Mouse (Mus musculus) limb, embryonic 14.5 days (tissue): ENCODE results near the gene Hexdc. TPM values are rescaled to one million over a fixed set of nuclear protein-coding genes. Genes with fewer than 3 reads are reported as not detected.

Experiments
- ATAC-seq: fragments of 200-750 bp; cut with Nextera tagmentation; 2 replicates; pipeline ENCODE4 v1.8.0; 2017; ENCODE audit warnings: low read depth, moderate number of reproducible peaks, moderate TSS enrichment; ENCODE audit not compliant: low FRiP score
- DNase-seq: peaks from one replicate; pipeline ENCODE4 v3.0.0-alpha.2; 2015; ENCODE audit warnings: low spot score
- H3K27ac ChIP-seq: fragments of 300-500 bp; sonication (generic); replicated peaks from 2 replicates; pipeline ENCODE4 v1.5.1; 2014; ENCODE audit warnings: low read depth, mild to moderate bottlenecking, low read length, moderate library complexity, mixed read lengths
- H3K27me3 ChIP-seq: fragments of 300-500 bp; sonication (generic); 2 replicates; pipeline ENCODE4 v1.6.1; 2014; ENCODE audit warnings: low read length, mixed read lengths; ENCODE audit not compliant: control insufficient read depth, insufficient read depth
- H3K36me3 ChIP-seq: fragments of 300-500 bp; sonication (generic); 2 replicates; pipeline ENCODE4 v1.6.1; 2014; ENCODE audit warnings: mild to moderate bottlenecking, low read length, moderate library complexity, mixed read lengths; ENCODE audit not compliant: control insufficient read depth, insufficient read depth
- H3K4me1 ChIP-seq: fragments of 300-500 bp; sonication (generic); 2 replicates; pipeline ENCODE4 v1.6.1; 2014; ENCODE audit warnings: antibody characterized with exemption, low read length, mixed read lengths; ENCODE audit not compliant: control insufficient read depth, insufficient read depth
- H3K4me2 ChIP-seq: fragments of 300-500 bp; sonication (generic); replicated peaks from 2 replicates; pipeline ENCODE4 v1.6.1; 2014; ENCODE audit warnings: low read depth, mild to moderate bottlenecking, low read length, moderate library complexity; ENCODE audit not compliant: severe bottlenecking
- H3K4me3 ChIP-seq: fragments of 300-500 bp; sonication (generic); replicated peaks from 2 replicates; pipeline ENCODE4 v1.5.1; 2014; ENCODE audit warnings: low read length
- H3K9ac ChIP-seq: fragments of 300-500 bp; sonication (generic); 2 replicates; pipeline ENCODE4 v1.6.1; 2014; ENCODE audit warnings: mild to moderate bottlenecking, low read depth, low read length, moderate library complexity; ENCODE audit not compliant: severe bottlenecking
- H3K9me3 ChIP-seq: fragments of 300-500 bp; sonication (generic); 2 replicates; pipeline ENCODE4 v1.6.1; 2016; ENCODE audit warnings: low read length; ENCODE audit not compliant: control insufficient read depth
- POLR2A ChIP-seq: fragments of 200-500 bp; IDR thresholded peaks from 2 replicates; pipeline ENCODE4 v1.8.0; 2012; ENCODE audit warnings: inconsistent platforms, mild to moderate bottlenecking, moderate library complexity, borderline replicate concordance; ENCODE audit not compliant: insufficient read depth, insufficient read length; ENCODE audit errors: extremely low read depth
- WGBS: fragments of 180-500 bp; shearing (Covaris S2); extraction: QIAGEN DNeasy Blood & Tissue Kit; methylation state at CpG from one replicate; pipeline ENCODE4 v1.1.7; 2014; 5-methylcytosine and 5-hydroxymethylcytosine counted together
- polyA plus RNA-seq, 2 experiments: library from polyadenylated mRNA; depleted of rRNA in 1 of 2; stranded (reverse) in 1 of 2; unstranded in 1 of 2; fragments of >200 nt; fragmentation: Nextera tagmentation in 1 of 2; extraction: Ambion mirVana in 1 of 2; gene quantifications; 2 replicates each; pipeline versions ENCODE4 v1.2.1 to v1.2.3; 2012 to 2014

Gene Hexdc
- polyA plus RNA-seq, 2 experiments, result 8.4 to 45.5 TPM

GRCm38 (mm10) chr11:121216831-121217230 lies 12.6 kb downstream of the Hexdc start:
- H3K36me3 ChIP-seq, result peaks cover 55% of the 10 kb centered on the region
- no peak for ATAC-seq
- no peaks in the 10 kb centered on the region for H3K9me3 ChIP-seq
- H3K9ac ChIP-seq, result no peak overlapping the region
- no peak overlapping the region for H3K4me3 ChIP-seq
- no peaks in the 10 kb centered on the region for H3K4me1 ChIP-seq
- H3K27me3 ChIP-seq, result no peaks in the 10 kb centered on the region
- no peak for DNase-seq
- no peak for TF ChIP-seq POLR2A
- no peak overlapping the region for H3K27ac ChIP-seq
- H3K4me2 ChIP-seq, result no peak overlapping the region
- 95% methylated on average over 3 of the region's 3 CpGs for WGBS

GRCm38 (mm10) chr11:121219776-121220175 lies 15.5 kb downstream of the Hexdc start:
- Histone ChIP-seq H3K27me3 (no peaks in the 10 kb centered on the region), H3K36me3 (peaks cover 76% of the 10 kb centered on the region), H3K4me1 (no peaks in the 10 kb centered on the region), H3K4me3 (no peak overlapping the region), H3K9me3 (no peaks in the 10 kb centered on the region), H3K9ac (no peak overlapping the region), H3K4me2 (no peak overlapping the region), H3K27ac (no peak overlapping the region)
- 93% methylated on average over 11 of the region's 11 CpGs for WGBS
- no peak for TF ChIP-seq POLR2A
- ATAC-seq, result no peak
- no peak for DNase-seq

- WGBS, result 81% methylated on average over 4 of the region's 5 CpGs
- Histone ChIP-seq H3K9me3 (no peaks in the 10 kb centered on the region), H3K9ac (no peak overlapping the region), H3K4me2 (no peak overlapping the region), H3K4me1 (no peaks in the 10 kb centered on the region), H3K4me3 (no peak overlapping the region), H3K36me3 (peaks cover 82% of the 10 kb centered on the region), H3K27me3 (no peaks in the 10 kb centered on the region), H3K27ac (no peak overlapping the region)
- no peak for TF ChIP-seq POLR2A
- ATAC-seq (no peak), DNase-seq (no peak)
These were observed 16.5 kb downstream of the Hexdc start for GRCm38 (mm10) chr11:121220771-121221170.

GRCm38 (mm10) chr11:121221321-121222010 lies 17.2 kb downstream of the Hexdc start:
- WGBS, result 93% methylated on average over 6 of the region's 6 CpGs
- DNase-seq, result no peak
- Histone ChIP-seq H3K9ac (no peak overlapping the region), H3K4me1 (no peaks in the 10 kb centered on the region), H3K27me3 (no peaks in the 10 kb centered on the region), H3K36me3 (peaks cover 87% of the 10 kb centered on the region), H3K4me2 (no peak overlapping the region), H3K9me3 (no peaks in the 10 kb centered on the region), H3K4me3 (no peak overlapping the region), H3K27ac (no peak overlapping the region)
- TF ChIP-seq POLR2A, result no peak
- no peak for ATAC-seq

- DNase-seq, result no peak
- Histone ChIP-seq H3K9me3 (no peaks in the 10 kb centered on the region), H3K27ac (peak overlapping the region; percentile 76), H3K4me1 (peaks cover 14% of the 10 kb centered on the region), H3K27me3 (no peaks in the 10 kb centered on the region), H3K4me2 (peak overlapping the region; percentile 82), H3K36me3 (peaks cover 33% of the 10 kb centered on the region), H3K4me3 (peak overlapping the region; percentile 64), H3K9ac (peak overlapping the region; percentile 60)
- WGBS, result 19% methylated on average over 21 of the region's 21 CpGs
- no peak for ATAC-seq
- no peak for TF ChIP-seq POLR2A
These were observed 24.1 kb downstream of the Hexdc start for GRCm38 (mm10) chr11:121228129-121229017.
